Mouse (Mus musculus) embryonic facial prominence, embryonic 13.5 days (tissue): ENCODE measurements at regions not wholly inside any gene's neighbourhood (a gene's known extent, or its start where the extent isn't known, plus 50 kb on each side); places are given as distances from the start of the nearest gene placed in this dataset.
A peak's percentile ranks its signal among the peaks of the same experiment; 100 is the strongest.

Experiments
- ATAC-seq: fragments of 200-750 bp; cut with Nextera tagmentation; 2 replicates; pipeline ENCODE4 v1.8.0; 2017; ENCODE audit warnings: low read depth; ENCODE audit not compliant: insufficient number of reproducible peaks, insufficient read depth, low FRiP score, low TSS enrichment
- H3K27ac ChIP-seq: fragments of 300-500 bp; sonication (generic); 2 replicates; pipeline ENCODE4 v1.5.1; 2015; ENCODE audit warnings: moderate library complexity, mild to moderate bottlenecking, inconsistent platforms
- H3K27me3 ChIP-seq: fragments of 300-500 bp; sonication (generic); 2 replicates; pipeline ENCODE4 v1.6.1; 2015; ENCODE audit warnings: mild to moderate bottlenecking, inconsistent platforms
- H3K36me3 ChIP-seq: fragments of 300-500 bp; sonication (generic); 2 replicates; pipeline ENCODE4 v1.6.1; 2015; ENCODE audit warnings: mild to moderate bottlenecking, inconsistent platforms
- H3K4me1 ChIP-seq: fragments of 300-500 bp; sonication (generic); 2 replicates; pipeline ENCODE4 v1.6.1; 2015; ENCODE audit warnings: inconsistent platforms
- H3K4me2 ChIP-seq: fragments of 300-500 bp; sonication (generic); 2 replicates; pipeline ENCODE4 v1.6.1; 2015; ENCODE audit warnings: moderate library complexity, mild to moderate bottlenecking, inconsistent platforms
- H3K4me3 ChIP-seq: fragments of 300-500 bp; sonication (generic); 2 replicates; pipeline ENCODE4 v1.5.1; 2015; ENCODE audit warnings: mild to moderate bottlenecking, inconsistent platforms
- H3K9ac ChIP-seq: fragments of 300-500 bp; sonication (generic); 2 replicates; pipeline ENCODE4 v1.6.1; 2015; ENCODE audit warnings: mild to moderate bottlenecking, inconsistent platforms
- H3K9me3 ChIP-seq: fragments of 300-500 bp; sonication (generic); 2 replicates; pipeline ENCODE4 v1.6.1; 2016; ENCODE audit warnings: inconsistent platforms
- WGBS: fragments of 180-500 bp; shearing (Covaris S2); methylation state at CpG from one replicate; pipeline ENCODE4 v1.1.7; 2015; ENCODE audit warnings: mixed read lengths; 5-methylcytosine and 5-hydroxymethylcytosine counted together

DNA sequence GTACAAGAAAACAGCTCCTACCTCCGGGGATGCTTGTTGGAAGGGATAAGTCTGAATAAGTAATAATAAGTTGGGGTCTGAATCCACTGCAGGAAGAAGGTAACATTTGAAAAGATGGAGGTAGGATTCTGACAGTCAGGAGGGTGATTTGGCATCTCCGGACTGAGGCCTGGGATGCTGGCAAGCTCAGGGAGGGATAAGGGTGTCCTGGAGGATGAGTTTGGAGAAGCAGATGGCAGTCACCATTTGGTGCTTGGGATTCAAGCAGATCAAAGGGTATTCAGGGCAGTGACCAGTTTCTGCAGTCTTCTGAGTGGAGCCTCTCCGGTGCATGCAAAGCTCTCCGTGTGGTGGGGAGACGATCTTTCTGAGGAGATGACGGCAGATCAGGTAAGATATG is 62.9 kb upstream of the Gm2310 start:
- H3K4me1 ChIP-seq, result peaks cover 13% of the 10 kb centered on the region
- H3K4me3 ChIP-seq, result no peak overlapping the region
- H3K27ac ChIP-seq, result no peak overlapping the region
- H3K9me3 ChIP-seq, result no peaks in the 10 kb centered on the region
- no peaks in the 10 kb centered on the region for H3K36me3 ChIP-seq
- ATAC-seq, result no peak
- 71% methylated on average over 6 of the region's 6 CpGs for WGBS
- no peak overlapping the region for H3K4me2 ChIP-seq
- H3K27me3 ChIP-seq, result peaks cover 40% of the 10 kb centered on the region
- H3K9ac ChIP-seq, result no peak overlapping the region

DNA sequence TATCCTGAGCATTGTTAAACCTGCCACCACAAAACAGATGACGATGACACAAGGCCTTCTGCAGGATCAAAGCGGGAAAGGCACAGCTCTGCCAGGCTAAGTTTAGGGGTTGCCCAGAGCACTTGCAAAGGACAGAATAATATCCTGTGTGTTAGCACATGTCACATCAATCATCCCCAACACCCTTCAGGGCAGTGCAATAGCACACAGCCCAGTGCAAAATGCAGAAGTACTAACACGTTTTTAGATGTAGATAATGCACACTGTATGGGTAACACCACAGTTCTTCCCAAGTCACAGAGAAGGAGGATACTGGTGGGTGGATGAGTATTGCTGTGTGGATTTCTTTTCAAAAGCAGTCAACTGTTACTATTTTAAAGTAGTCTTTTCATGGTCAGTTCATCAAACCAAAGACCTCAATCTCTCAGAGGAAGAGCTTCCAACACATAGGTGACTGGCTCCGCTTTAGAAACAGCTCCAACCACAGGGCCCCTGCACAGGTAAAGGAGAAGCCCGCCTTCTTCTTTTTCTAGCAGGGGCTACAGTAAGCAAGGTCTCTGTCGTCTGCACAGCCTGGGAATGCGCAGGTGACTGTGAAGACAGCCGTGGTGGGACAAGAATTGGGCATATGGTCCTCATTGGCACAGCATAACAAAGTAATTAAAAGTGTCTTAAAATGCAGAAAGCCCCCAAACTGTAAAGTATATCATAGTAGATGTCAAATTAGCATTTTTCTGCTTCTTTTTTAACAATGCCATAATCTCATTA is 61.6 kb upstream of the Gm2310 start:
- Histone ChIP-seq H3K27me3 (peaks cover 40% of the 10 kb centered on the region), H3K9ac (no peak overlapping the region), H3K4me3 (no peak overlapping the region), H3K9me3 (no peaks in the 10 kb centered on the region), H3K4me1 (0 out of 2 replicates have a peak, but pooled peaks cover 3% of the 10 kb centered on the region), H3K27ac (no peak overlapping the region), H3K36me3 (no peaks in the 10 kb centered on the region), H3K4me2 (no peak overlapping the region)
- 61% methylated on average over 8 of the region's 8 CpGs for WGBS
- ATAC-seq, result no peak

DNA sequence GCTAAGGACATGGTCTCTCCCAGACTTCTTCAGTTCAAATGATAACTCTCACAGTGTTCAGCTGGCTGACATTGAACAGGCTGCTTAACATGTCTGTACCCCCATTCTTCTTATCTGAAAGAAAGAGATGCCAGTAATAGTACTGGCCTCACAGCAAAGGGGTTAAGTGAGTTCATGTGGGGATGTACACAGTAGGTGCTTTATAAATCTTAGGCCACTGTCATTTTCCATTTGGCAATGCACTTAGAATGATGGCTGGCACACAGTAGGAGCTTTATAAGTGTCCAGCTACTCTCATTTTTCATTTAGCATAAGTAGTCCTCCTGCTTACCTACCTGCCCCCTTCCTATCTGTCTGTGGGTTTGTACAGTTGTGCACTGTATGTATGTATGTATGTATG is 60.3 kb upstream of the Gm2310 start:
- Histone ChIP-seq H3K9ac (no peak overlapping the region), H3K4me1 (0 out of 2 replicates have a peak, but pooled peaks cover 3% of the 10 kb centered on the region), H3K4me3 (no peak overlapping the region), H3K4me2 (no peak overlapping the region), H3K27me3 (peaks cover 36% of the 10 kb centered on the region), H3K9me3 (no peaks in the 10 kb centered on the region), H3K36me3 (no peaks in the 10 kb centered on the region), H3K27ac (no peak overlapping the region)
- no peak for ATAC-seq

DNA sequence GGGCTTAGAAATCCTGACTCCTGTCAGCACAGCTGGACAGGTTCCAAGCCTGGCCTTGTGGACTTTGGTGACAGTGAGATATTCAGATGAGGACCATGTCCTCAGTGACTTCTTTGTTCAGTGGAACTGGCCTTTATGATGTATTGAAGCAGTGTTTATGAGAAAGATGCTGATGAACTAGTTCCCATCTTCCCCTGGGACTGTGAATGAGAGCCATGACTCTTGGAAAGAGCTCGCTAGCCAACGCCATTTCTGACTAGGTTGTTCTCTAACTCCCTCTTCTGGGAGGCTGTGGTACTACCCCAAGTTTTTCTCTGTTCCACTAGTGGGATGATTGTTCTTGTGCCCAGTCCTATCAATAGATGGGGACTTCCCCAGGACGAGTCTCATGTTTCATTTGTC is 57.7 kb upstream of the Gm2310 start:
- H3K36me3 ChIP-seq, result no peaks in the 10 kb centered on the region
- H3K27me3 ChIP-seq, result peaks cover 30% of the 10 kb centered on the region
- H3K9ac ChIP-seq, result no peak overlapping the region
- no peaks in the 10 kb centered on the region for H3K4me1 ChIP-seq
- H3K4me2 ChIP-seq, result no peak overlapping the region
- no peak overlapping the region for H3K4me3 ChIP-seq
- ATAC-seq, result no peak
- WGBS, result 12% methylated on average over 3 of the region's 3 CpGs
- H3K9me3 ChIP-seq, result no peaks in the 10 kb centered on the region
- H3K27ac ChIP-seq, result no peak overlapping the region

DNA sequence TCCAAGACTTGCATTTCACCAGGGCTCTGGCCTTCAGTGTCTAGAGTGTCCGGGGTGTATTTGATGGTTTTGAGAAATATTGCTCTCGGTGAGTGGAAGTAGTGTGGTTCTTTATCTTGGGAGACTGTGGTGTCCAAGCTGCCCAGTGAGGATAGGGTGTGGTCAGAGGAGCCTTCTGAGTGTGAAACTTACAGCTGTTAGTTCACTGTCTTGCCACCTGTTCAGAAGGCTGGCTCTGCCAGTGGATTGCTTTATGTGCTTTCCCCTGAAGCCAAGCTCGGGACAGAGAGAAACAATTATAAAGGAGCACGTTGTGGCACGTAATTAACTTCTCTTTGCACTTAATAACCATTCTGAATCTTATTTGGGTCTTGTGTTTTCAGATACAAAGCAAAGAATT is 57.2 kb upstream of the Gm2310 start:
- Histone ChIP-seq H3K4me2 (no peak overlapping the region), H3K4me3 (no peak overlapping the region), H3K9me3 (no peaks in the 10 kb centered on the region), H3K9ac (no peak overlapping the region), H3K4me1 (no peaks in the 10 kb centered on the region), H3K27ac (no peak overlapping the region), H3K27me3 (peaks cover 35% of the 10 kb centered on the region), H3K36me3 (no peaks in the 10 kb centered on the region)
- 61% methylated on average over 5 of the region's 5 CpGs for WGBS
- no peak for ATAC-seq

DNA sequence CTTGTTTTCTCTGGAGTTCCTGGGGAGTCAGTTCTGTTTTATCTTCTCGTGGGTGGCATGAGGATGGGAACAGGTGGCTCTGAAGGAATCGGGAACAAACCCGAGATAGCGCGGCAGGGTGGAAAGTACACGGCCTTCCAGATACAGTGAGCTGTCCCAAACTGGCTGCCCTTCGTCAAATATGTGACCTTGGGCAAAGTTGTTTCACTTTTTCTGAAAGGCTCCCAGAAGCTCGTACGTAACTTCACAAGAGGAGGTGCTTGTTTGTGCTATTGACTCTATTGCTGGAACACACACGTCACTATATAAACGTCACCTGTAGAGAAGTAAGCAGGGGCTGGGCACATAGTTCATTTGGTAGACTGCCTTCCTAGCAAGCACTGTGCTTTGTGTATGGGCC is 49.9 kb upstream of the Gm2310 start:
- Histone ChIP-seq H3K27ac (peak overlapping the region; percentile 85), H3K4me2 (peak overlapping the region; percentile 91), H3K27me3 (peaks cover 47% of the 10 kb centered on the region), H3K4me3 (peak overlapping the region; percentile 51), H3K9ac (peak overlapping the region; percentile 64; the same call in 1 of the 2 replicates), H3K4me1 (peaks cover 14% of the 10 kb centered on the region), H3K36me3 (no peaks in the 10 kb centered on the region), H3K9me3 (no peaks in the 10 kb centered on the region)
- WGBS, result 3% methylated on average over 11 of the region's 11 CpGs
- ATAC-seq, result peak; percentile 12; the same call in 1 of the 2 replicates
